Mouse (Mus musculus) thymus, adult 2 months (tissue): ENCODE data around the gene Tnfsf13. TPM values are rescaled to one million over a fixed set of nuclear protein-coding genes. Genes with fewer than 3 reads are reported as not detected.

Source experiments
- DNase-seq: peaks from one replicate; pipeline ENCODE4 v3.0.0; 2021
- H3K27ac ChIP-seq: fragments of 200-500 bp; 2 replicates; pipeline ENCODE4 v1.5.1; 2012; ENCODE audit warnings: low read length, control low read depth; ENCODE audit not compliant: control insufficient read depth, insufficient read depth
- H3K27me3 ChIP-seq: fragments of 200-500 bp; 2 replicates; pipeline ENCODE4 v1.6.1; 2012; ENCODE audit warnings: mild to moderate bottlenecking, low read length, moderate library complexity, mixed read lengths; ENCODE audit not compliant: control insufficient read depth, insufficient read depth
- H3K36me3 ChIP-seq: fragments of 200-500 bp; 2 replicates; pipeline ENCODE4 v1.6.1; 2012; ENCODE audit warnings: mild to moderate bottlenecking, low read length, moderate library complexity; ENCODE audit not compliant: control insufficient read depth, insufficient read depth
- H3K4me1 ChIP-seq: fragments of 200-500 bp; replicated peaks from 2 replicates; pipeline ENCODE4 v1.6.1; 2012; ENCODE audit warnings: low read length; ENCODE audit not compliant: control insufficient read depth, insufficient read depth
- H3K4me3 ChIP-seq: fragments of 200-500 bp; 2 replicates; pipeline ENCODE4 v1.5.1; 2012; ENCODE audit warnings: mild to moderate bottlenecking, low read length, control low read depth, moderate library complexity; ENCODE audit not compliant: control insufficient read depth, insufficient read depth
- CTCF ChIP-seq: fragments of 200-500 bp; IDR thresholded peaks from 2 replicates; pipeline ENCODE4 v1.5.1; 2012; ENCODE audit warnings: mild to moderate bottlenecking, control low read depth, low read length, moderate library complexity, borderline replicate concordance; ENCODE audit not compliant: control insufficient read depth, poor library complexity, insufficient read depth; ENCODE audit errors: extremely low read depth
- POLR2A ChIP-seq: fragments of 200-500 bp; IDR thresholded peaks from 2 replicates; pipeline ENCODE4 v1.6.1; 2012; ENCODE audit warnings: mild to moderate bottlenecking, low read length, control low read depth, moderate library complexity; ENCODE audit not compliant: control insufficient read depth, poor library complexity, insufficient read depth; ENCODE audit errors: extremely low read depth
- WGBS: fragments of 180-500 bp; shearing (Covaris S2); methylation state at CpG from one replicate; pipeline ENCODE4 v1.1.7; 2018; 5-methylcytosine and 5-hydroxymethylcytosine counted together
- polyA plus RNA-seq: library from polyadenylated mRNA; depleted of rRNA; stranded (reverse); fragments of >200 nt; gene quantifications from 2 replicates; pipeline ENCODE4 v1.2.3, GENCODE M21; 2012

The Tnfsf13 gene
- polyA plus RNA-seq, 1 experiment: 3.0 TPM

DNA sequence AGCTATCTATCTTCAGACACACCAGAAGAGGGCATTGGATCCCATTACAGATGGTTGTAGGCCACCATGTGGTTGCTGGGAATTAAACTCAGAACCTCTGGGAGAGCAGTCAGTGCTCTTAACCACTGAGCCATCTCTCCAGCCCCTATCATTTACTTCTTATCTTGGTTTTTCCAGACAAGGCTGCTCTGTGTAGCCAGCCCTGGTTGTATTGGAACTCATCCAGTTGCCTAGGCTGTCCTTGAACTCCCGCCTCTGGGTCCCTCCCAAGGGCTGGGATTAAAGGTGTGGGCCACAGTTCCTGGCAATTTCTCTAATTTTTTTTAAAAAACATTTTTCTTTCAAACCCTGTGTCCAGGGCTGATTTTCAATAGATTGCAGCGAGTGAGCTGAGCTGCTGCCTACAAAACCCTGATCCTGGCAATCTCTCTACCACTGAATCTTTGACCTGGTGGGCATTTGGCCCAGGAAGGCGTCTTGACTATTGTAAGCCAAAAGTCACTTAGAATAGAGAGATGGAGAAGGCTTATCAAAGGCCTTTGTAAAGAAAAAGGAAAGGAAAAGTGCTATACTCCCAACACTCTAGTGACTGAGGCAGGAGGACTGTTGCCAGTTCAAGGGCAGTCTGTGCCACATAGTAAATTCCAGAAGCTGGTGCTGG lies 24.2 kb downstream of the Tnfsf13 start:
- Histone ChIP-seq H3K36me3 (peaks cover 22% of the 10 kb centered on the region), H3K4me3 (no peak overlapping the region), H3K27me3 (no peaks in the 10 kb centered on the region), H3K27ac (no peak overlapping the region), H3K4me1 (peaks cover 17% of the 10 kb centered on the region)
- TF ChIP-seq CTCF: no peak
- TF ChIP-seq POLR2A: no peak
- no peak for DNase-seq
- 84% methylated on average over 3 of the region's 3 CpGs for WGBS

DNA sequence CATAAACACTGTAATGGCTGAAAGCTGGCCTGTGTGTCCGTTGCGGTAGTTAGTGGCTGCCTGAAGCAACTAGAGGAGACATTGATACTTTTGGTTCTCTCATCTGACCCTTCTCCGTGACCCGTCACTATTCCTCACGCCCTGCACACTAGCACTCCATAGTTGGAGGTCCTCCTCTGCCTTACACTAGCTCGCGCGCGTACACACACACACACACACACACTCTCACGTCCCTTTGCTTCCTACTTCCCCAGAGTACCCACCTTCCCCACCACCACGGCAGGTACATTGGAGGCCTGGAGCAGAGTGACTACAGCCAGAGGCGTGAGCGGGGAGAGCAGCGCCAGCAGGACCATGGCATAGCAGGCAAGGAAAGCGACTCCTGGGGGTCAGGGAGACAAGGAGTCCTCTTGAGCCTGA lies 28.1 kb downstream of the Tnfsf13 start:
- Histone ChIP-seq H3K4me1 (peaks cover 11% of the 10 kb centered on the region), H3K36me3 (peaks cover 29% of the 10 kb centered on the region), H3K27me3 (no peaks in the 10 kb centered on the region), H3K4me3 (no peak overlapping the region), H3K27ac (no peak overlapping the region)
- DNase-seq: no peak
- TF ChIP-seq CTCF (peak; percentile 44; the same call in 1 of the 2 replicates), POLR2A (no peak)
- 88% methylated on average over 15 of the region's 15 CpGs for WGBS

- H3K36me3 ChIP-seq: peaks cover 35% of the 10 kb centered on the region
- TF ChIP-seq CTCF (no peak), POLR2A (no peak)
- peak; percentile 66 for DNase-seq
Measured at GRCm38 (mm10) chr11:69656617-69657461, 28.7 kb downstream of the Tnfsf13 start.

DNA sequence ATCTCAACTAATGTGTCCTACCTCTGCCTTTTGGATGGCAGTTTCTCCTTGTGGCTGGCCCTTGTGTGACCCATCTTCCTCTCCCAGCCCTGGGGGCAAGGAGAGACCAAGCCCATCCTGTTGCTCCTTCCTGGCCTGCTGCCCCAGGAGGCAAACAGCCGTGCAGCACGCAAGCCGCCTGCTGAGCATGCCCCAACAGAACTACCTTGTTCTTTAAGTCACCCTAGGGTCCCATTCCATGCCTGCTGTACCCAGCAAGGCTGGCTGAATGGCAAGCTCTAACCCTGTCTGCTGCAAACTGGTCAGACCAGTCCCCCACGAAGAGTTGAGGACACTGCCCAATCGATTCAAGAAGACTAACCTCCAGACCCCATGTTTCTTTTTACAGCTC lies 29.5 kb downstream of the Tnfsf13 start:
- H3K27ac ChIP-seq: no peak overlapping the region
- 0 out of 2 replicates have a peak, but pooled peaks cover 3% of the 10 kb centered on the region for H3K4me1 ChIP-seq
- H3K4me3 ChIP-seq: no peak overlapping the region
- no peaks in the 10 kb centered on the region for H3K27me3 ChIP-seq
- 95% methylated on average over 5 of the region's 5 CpGs for WGBS
- DNase-seq: no peak
- no peak for TF ChIP-seq CTCF
- no peak for TF ChIP-seq POLR2A
- H3K36me3 ChIP-seq: peaks cover 43% of the 10 kb centered on the region

More at GRCm38 (mm10) chr11:69656617-69657461, 28.7 kb downstream of the Tnfsf13 start:
- 85% methylated on average over 10 of the region's 10 CpGs for WGBS
- Histone ChIP-seq H3K27me3 (no peaks in the 10 kb centered on the region), H3K4me3 (no peak overlapping the region), H3K4me1 (peaks cover 10% of the 10 kb centered on the region), H3K27ac (no peak overlapping the region)

- Histone ChIP-seq H3K27me3 (no peaks in the 10 kb centered on the region), H3K27ac (no peak within 1 kb of the TSS), H3K4me3 (no peak within 1 kb of the TSS), H3K36me3 (peaks cover 49% of the 10 kb centered on the region), H3K4me1 (0 out of 2 replicates have a peak, but pooled peaks cover 3% of the 10 kb centered on the region)
- WGBS: 74% methylated on average over 34 of the region's 34 CpGs
- DNase-seq: no peak
- TF ChIP-seq CTCF (peak; percentile 72; the same call in 1 of the 2 replicates), POLR2A (no peak)
Measured at GRCm38 (mm10) chr11:69655264-69656064, 30.1 kb downstream of the Tnfsf13 start, which contains the start of gene Sox15. Sox15 (plus strand) TSS chr11:69655314.

- Histone ChIP-seq H3K4me1 (0 out of 2 replicates have a peak, but pooled peaks cover 3% of the 10 kb centered on the region), H3K4me3 (no peak overlapping the region), H3K27ac (no peak overlapping the region), H3K36me3 (peaks cover 56% of the 10 kb centered on the region), H3K27me3 (no peaks in the 10 kb centered on the region)
- 51% methylated on average over 9 of the region's 9 CpGs for WGBS
- DNase-seq: no peak
- no peak for TF ChIP-seq POLR2A
- no peak for TF ChIP-seq CTCF
Measured at GRCm38 (mm10) chr11:69654760-69655159, 30.8 kb downstream of the Tnfsf13 start.
